Mouse (Mus musculus): ENCODE data around the gene Gm11011. TPM values are rescaled to one million over a fixed set of nuclear protein-coding genes. Genes with fewer than 3 reads are reported as not detected.

Gene Gm11011
- polyA plus RNA-seq, 1 experiment: not detected

GRCm38 (mm10) chr2:169593742-169594141, 6.2 kb upstream of the Gm11011 start:
- H3K27me3 ChIP-seq (ENCODE audit: control insufficient read depth, insufficient read depth, insufficient read length): no peaks in the 10 kb centered on the region
- H3K79me2 ChIP-seq (ENCODE audit: control insufficient read depth, insufficient read depth): no peaks in the 10 kb centered on the region
- H3K36me3 ChIP-seq (ENCODE audit: control insufficient read depth, insufficient read depth): no peaks in the 10 kb centered on the region
- H3ac ChIP-seq (ENCODE audit: control insufficient read depth, insufficient read length): no peak overlapping the region
- TF ChIP-seq E2F4 (IDR thresholded peaks at IDR 0.05; ENCODE audit: insufficient read depth): no peak
- TF ChIP-seq MYOD1 (IDR thresholded peaks at IDR 0.05; ENCODE audit: control insufficient read depth in 1 of 3, insufficient read length in 2 of 3, low read depth in 2 of 3): no peak
- no peak for TF ChIP-seq USF1 (IDR thresholded peaks at IDR 0.05; ENCODE audit: low read depth)
- no peak for TF ChIP-seq MAX (IDR thresholded peaks at IDR 0.05; ENCODE audit: low read depth)
- no peak overlapping the region for H3K4me2 ChIP-seq (ENCODE audit: low read depth)
- H3K4me3 ChIP-seq: no peak overlapping the region

- Histone ChIP-seq H3K4me2 (ENCODE audit: low read depth) (no peak overlapping the region), H3K27me3 (ENCODE audit: control insufficient read depth, insufficient read depth, insufficient read length) (no peaks in the 10 kb centered on the region), H3K4me3 (no peak overlapping the region), H3ac (ENCODE audit: control insufficient read depth, insufficient read length) (no peak overlapping the region), H3K79me2 (ENCODE audit: control insufficient read depth, insufficient read depth) (no peaks in the 10 kb centered on the region), H3K36me3 (ENCODE audit: control insufficient read depth, insufficient read depth) (no peaks in the 10 kb centered on the region)
- TF ChIP-seq MAX (IDR thresholded peaks at IDR 0.05; ENCODE audit: low read depth): no peak
- no peak for TF ChIP-seq REST (IDR thresholded peaks at IDR 0.05; ENCODE audit: insufficient read depth, insufficient read length)
- TF ChIP-seq TCF3 (IDR thresholded peaks at IDR 0.05; ENCODE audit: insufficient read length, low read depth): no peak
- no peak for TF ChIP-seq E2F4 (IDR thresholded peaks at IDR 0.05; ENCODE audit: insufficient read depth)
- TF ChIP-seq MYOD1 (IDR thresholded peaks at IDR 0.05; ENCODE audit: control insufficient read depth in 1 of 3, insufficient read length in 2 of 3, low read depth in 2 of 3): no peak
- TF ChIP-seq CEBPB (IDR thresholded peaks at IDR 0.05; ENCODE audit: insufficient read depth, poor library complexity, severe bottlenecking): no peak
- TF ChIP-seq SRF (IDR thresholded peaks at IDR 0.05; ENCODE audit: control insufficient read depth, insufficient read length, low read depth): no peak
- no peak for TF ChIP-seq MYOG (IDR thresholded peaks at IDR 0.05; ENCODE audit: control insufficient read depth in 1 of 3, insufficient read depth in 1 of 3, insufficient read length in 2 of 3, low read depth in 2 of 3)
- TF ChIP-seq POLR2A (IDR thresholded peaks at IDR 0.05; ENCODE audit: insufficient read length, low read depth): no peak
- no peak for TF ChIP-seq POLR2AphosphoS2 (IDR thresholded peaks at IDR 0.05; ENCODE audit: insufficient read length, low read depth)
- TF ChIP-seq TCF12 (IDR thresholded peaks at IDR 0.05; ENCODE audit: insufficient read depth, poor library complexity, severe bottlenecking): no peak
- no peak for TF ChIP-seq USF1 (IDR thresholded peaks at IDR 0.05; ENCODE audit: low read depth)
Observed at GRCm38 (mm10) chr2:169590412-169590811, 2.9 kb upstream of the Gm11011 start.

GRCm38 (mm10) chr2:169589697-169590096, 2.2 kb upstream of the Gm11011 start:
- no peak overlapping the region for H3K4me2 ChIP-seq (ENCODE audit: low read depth)
- H3K36me3 ChIP-seq (ENCODE audit: control insufficient read depth, insufficient read depth): no peaks in the 10 kb centered on the region
- H3K79me2 ChIP-seq (ENCODE audit: control insufficient read depth, insufficient read depth): no peaks in the 10 kb centered on the region
- H3K4me3 ChIP-seq: no peak overlapping the region
- H3ac ChIP-seq (ENCODE audit: control insufficient read depth, insufficient read length): no peak overlapping the region
- TF ChIP-seq MAX (IDR thresholded peaks at IDR 0.05; ENCODE audit: low read depth) (no peak), SRF (IDR thresholded peaks at IDR 0.05; ENCODE audit: control insufficient read depth, insufficient read length, low read depth) (no peak), CEBPB (IDR thresholded peaks at IDR 0.05; ENCODE audit: insufficient read depth, poor library complexity, severe bottlenecking) (no peak), TCF12 (IDR thresholded peaks at IDR 0.05; ENCODE audit: insufficient read depth, poor library complexity, severe bottlenecking) (no peak), TCF3 (IDR thresholded peaks at IDR 0.05; ENCODE audit: insufficient read length, low read depth) (no peak), POLR2AphosphoS2 (IDR thresholded peaks at IDR 0.05; ENCODE audit: insufficient read length, low read depth) (no peak), REST (IDR thresholded peaks at IDR 0.05; ENCODE audit: insufficient read depth, insufficient read length) (no peak), POLR2A (IDR thresholded peaks at IDR 0.05; ENCODE audit: insufficient read length, low read depth) (no peak), E2F4 (IDR thresholded peaks at IDR 0.05; ENCODE audit: insufficient read depth) (no peak), MYOG (IDR thresholded peaks at IDR 0.05; ENCODE audit: control insufficient read depth in 1 of 3, insufficient read depth in 1 of 3, insufficient read length in 2 of 3, low read depth in 2 of 3) (no peak), USF1 (IDR thresholded peaks at IDR 0.05; ENCODE audit: low read depth) (no peak), MYOD1 (IDR thresholded peaks at IDR 0.05; ENCODE audit: control insufficient read depth in 1 of 3, insufficient read length in 2 of 3, low read depth in 2 of 3) (no peak)
- no peaks in the 10 kb centered on the region for H3K27me3 ChIP-seq (ENCODE audit: control insufficient read depth, insufficient read depth, insufficient read length)

GRCm38 (mm10) chr2:169586688-169587087, 857 bp downstream of the Gm11011 start:
- Histone ChIP-seq H3ac (ENCODE audit: control insufficient read depth, insufficient read length) (no peak overlapping the region), H3K79me2 (ENCODE audit: control insufficient read depth, insufficient read depth) (no peaks in the 10 kb centered on the region), H3K4me3 (no peak overlapping the region), H3K27me3 (ENCODE audit: control insufficient read depth, insufficient read depth, insufficient read length) (no peaks in the 10 kb centered on the region), H3K36me3 (ENCODE audit: control insufficient read depth, insufficient read depth) (no peaks in the 10 kb centered on the region), H3K4me2 (ENCODE audit: low read depth) (no peak overlapping the region)
- TF ChIP-seq E2F4 (IDR thresholded peaks at IDR 0.05; ENCODE audit: insufficient read depth) (no peak), MYOG (IDR thresholded peaks at IDR 0.05; ENCODE audit: control insufficient read depth in 1 of 3, insufficient read depth in 1 of 3, insufficient read length in 2 of 3, low read depth in 2 of 3) (no peak), MAX (IDR thresholded peaks at IDR 0.05; ENCODE audit: low read depth) (no peak), TCF12 (IDR thresholded peaks at IDR 0.05; ENCODE audit: insufficient read depth, poor library complexity, severe bottlenecking) (no peak), POLR2A (IDR thresholded peaks at IDR 0.05; ENCODE audit: insufficient read length, low read depth) (no peak), USF1 (IDR thresholded peaks at IDR 0.05; ENCODE audit: low read depth) (no peak), SRF (IDR thresholded peaks at IDR 0.05; ENCODE audit: control insufficient read depth, insufficient read length, low read depth) (no peak), MYOD1 (IDR thresholded peaks at IDR 0.05; ENCODE audit: control insufficient read depth in 1 of 3, insufficient read length in 2 of 3, low read depth in 2 of 3) (no peak)

- H3K4me3 ChIP-seq: no peak overlapping the region
- TF ChIP-seq MYOG (IDR thresholded peaks at IDR 0.05; ENCODE audit: control insufficient read depth in 1 of 3, insufficient read depth in 1 of 3, insufficient read length in 2 of 3, low read depth in 2 of 3): no peak
- TF ChIP-seq MYOD1 (IDR thresholded peaks at IDR 0.05; ENCODE audit: control insufficient read depth in 1 of 3, insufficient read length in 2 of 3, low read depth in 2 of 3): no peak
- no peak for TF ChIP-seq POLR2A (IDR thresholded peaks at IDR 0.05; ENCODE audit: insufficient read length, low read depth)
- TF ChIP-seq TCF12 (IDR thresholded peaks at IDR 0.05; ENCODE audit: insufficient read depth, poor library complexity, severe bottlenecking): no peak
- TF ChIP-seq TCF3 (IDR thresholded peaks at IDR 0.05; ENCODE audit: insufficient read length, low read depth): no peak
- no peak for TF ChIP-seq USF1 (IDR thresholded peaks at IDR 0.05; ENCODE audit: low read depth)
- TF ChIP-seq MAX (IDR thresholded peaks at IDR 0.05; ENCODE audit: low read depth): no peak
- no peak for TF ChIP-seq E2F4 (IDR thresholded peaks at IDR 0.05; ENCODE audit: insufficient read depth)
- no peak for TF ChIP-seq CEBPB (IDR thresholded peaks at IDR 0.05; ENCODE audit: insufficient read depth, poor library complexity, severe bottlenecking)
- no peak for TF ChIP-seq REST (IDR thresholded peaks at IDR 0.05; ENCODE audit: insufficient read depth, insufficient read length)
- TF ChIP-seq POLR2AphosphoS2 (IDR thresholded peaks at IDR 0.05; ENCODE audit: insufficient read length, low read depth): no peak
- TF ChIP-seq SRF (IDR thresholded peaks at IDR 0.05; ENCODE audit: control insufficient read depth, insufficient read length, low read depth): no peak
- H3K36me3 ChIP-seq (ENCODE audit: control insufficient read depth, insufficient read depth): no peaks in the 10 kb centered on the region
- no peak overlapping the region for H3ac ChIP-seq (ENCODE audit: control insufficient read depth, insufficient read length)
- H3K4me2 ChIP-seq (ENCODE audit: low read depth): no peak overlapping the region
- no peaks in the 10 kb centered on the region for H3K79me2 ChIP-seq (ENCODE audit: control insufficient read depth, insufficient read depth)
- no peaks in the 10 kb centered on the region for H3K27me3 ChIP-seq (ENCODE audit: control insufficient read depth, insufficient read depth, insufficient read length)
Observed at GRCm38 (mm10) chr2:169585631-169586285, 1.8 kb downstream of the Gm11011 start.
